ENCODE assay signal across 8 mouse cellular contexts in the genomic region with DNA sequence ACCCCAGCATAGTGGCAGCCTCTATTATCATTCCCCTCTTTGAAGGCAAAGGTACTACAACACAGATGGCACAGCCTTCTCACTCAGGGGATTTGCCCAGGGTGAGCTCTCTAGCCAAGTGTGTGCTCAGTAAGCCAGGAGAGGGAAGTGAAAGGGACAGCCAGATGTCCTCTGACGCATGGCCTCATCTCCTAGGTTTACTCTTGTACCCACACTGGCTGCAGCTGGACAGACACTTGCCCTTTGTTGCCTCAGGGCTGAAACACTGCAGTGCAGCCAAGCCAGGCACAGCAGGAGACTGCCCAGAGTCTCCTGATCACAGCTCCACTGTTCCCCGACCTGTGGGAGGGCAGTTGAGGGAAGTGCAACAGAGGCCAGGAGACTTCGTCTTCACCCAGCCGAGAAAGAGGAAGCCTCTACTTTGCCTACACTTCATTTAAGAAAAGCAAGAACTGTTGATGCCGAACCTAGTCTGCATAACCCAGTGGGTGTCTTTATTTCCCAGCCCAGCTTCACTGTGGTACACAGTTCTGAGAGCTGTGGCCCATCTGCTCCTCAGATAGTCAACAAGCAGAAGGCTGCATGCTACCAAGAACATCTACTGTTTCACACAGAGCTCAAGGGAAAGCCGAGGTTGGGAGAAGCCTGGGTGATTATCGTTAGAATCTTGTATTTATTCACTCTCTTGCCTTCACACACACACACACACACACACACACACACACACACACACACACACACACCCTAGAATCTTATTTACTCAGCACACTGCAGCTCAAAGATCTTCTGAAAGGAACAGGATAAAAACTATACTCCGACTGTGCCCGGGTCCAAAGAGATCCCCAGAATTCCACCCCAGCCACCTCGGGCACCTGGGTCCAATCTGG. TPM values are rescaled to one million over a fixed set of nuclear protein-coding genes. Genes with fewer than 3 reads are reported as not detected.
DNase-seq lines count a peak whose midpoint lies in the region; ATAC-seq and TF ChIP-seq lines count a peak whose summit lies in the region.

No protein-coding gene starts in this region.

- H3K9me3 ChIP-seq in lung, embryonic 15.5 days, result no peaks in the 10 kb centered on the region
- no peaks in the 10 kb centered on the region for H3K9me3 ChIP-seq in liver, embryonic 15.5 days (replicated peaks)

- H3K4me2 ChIP-seq in lung, embryonic 15.5 days, result no peak overlapping the region
- H3K4me2 ChIP-seq in liver, embryonic 15.5 days, result peak overlapping the region; percentile 25

- peak overlapping the region; percentile 22; the same call in 1 of the 2 replicates for H3K27ac ChIP-seq in lung, embryonic 15.5 days
- peak overlapping the region; percentile 65 for H3K27ac ChIP-seq in liver, embryonic 15.5 days (replicated peaks)

- H3K4me3 ChIP-seq in lung, embryonic 15.5 days, result no peak overlapping the region
- no peak overlapping the region for H3K4me3 ChIP-seq in liver, embryonic 15.5 days (replicated peaks)

- H3K9ac ChIP-seq in lung, embryonic 15.5 days, result no peak overlapping the region
- no peak overlapping the region for H3K9ac ChIP-seq in liver, embryonic 15.5 days

- TF ChIP-seq CTCF in brain, embryonic 14.5 days (IDR thresholded peaks at IDR 0.05; ENCODE audit: borderline replicate concordance, extremely low read depth, insufficient read depth, insufficient read length), result no peak

- H3K4me1 ChIP-seq in lung, embryonic 15.5 days, result peaks cover 45% of the 10 kb centered on the region
- peaks cover 60% of the 10 kb centered on the region for H3K4me1 ChIP-seq in liver, embryonic 15.5 days (replicated peaks)

- H3K27me3 ChIP-seq in lung, embryonic 15.5 days, result no peaks in the 10 kb centered on the region
- no peaks in the 10 kb centered on the region for H3K27me3 ChIP-seq in liver, embryonic 15.5 days

- no peak for TF ChIP-seq POLR2A in brain, embryonic 14.5 days (IDR thresholded peaks at IDR 0.05; ENCODE audit: borderline replicate concordance, extremely low read depth, insufficient read depth, insufficient read length, poor library complexity, severe bottlenecking)

- no peak for ATAC-seq in lung, embryonic 15.5 days (ENCODE audit: borderline replicate concordance, extremely low read depth, low FRiP score, low TSS enrichment)
- peak; percentile 73 for ATAC-seq in granulocyte monocyte progenitor cell, adult 5-6 weeks (replicated peaks; ENCODE audit: poor library complexity, severe bottlenecking)
- ATAC-seq in liver, embryonic 15.5 days (ENCODE audit: insufficient read depth), result peak; percentile 45; the same call in 1 of the 2 replicates

- H3K36me3 ChIP-seq in lung, embryonic 15.5 days, result no peaks in the 10 kb centered on the region
- no peaks in the 10 kb centered on the region for H3K36me3 ChIP-seq in liver, embryonic 15.5 days (replicated peaks)

- WGBS in lung, embryonic 15.5 days, result 49% methylated on average over 10 of the region's 10 CpGs
- 25% methylated on average over 10 of the region's 10 CpGs for WGBS in liver, embryonic 15.5 days (ENCODE audit: insufficient replicate concordance)

- DNase-seq in lung, postnatal 10 days, result no peak
- peak; percentile 58 for DNase-seq in brain, embryonic 14.5 days (ENCODE audit: low read depth)
- DNase-seq in kidney, adult 9 months, result peak; percentile 78
- DNase-seq in spleen, postnatal 10 days (ENCODE audit: low spot score in 2 of 2), result peak; percentile 45 to 56
- DNase-seq in thymus, postnatal 0 days (ENCODE audit: low spot score), result no peak

RNA-seq across cellular contexts. Expression of a gene that starts 36.4 kb away (rescaled TPM):
- 16.6 and 17.7 TPM in 2 replicates for polyA plus RNA-seq in lung, embryonic 15.5 days (2015; fragmentation: Nextera tagmentation; extraction: Ambion mirVana)
- polyA plus RNA-seq in brain, embryonic 14.5 days (2012; rRNA removed), result 35.9 and 36.8 TPM in 2 replicates
- total RNA-seq in granulocyte monocyte progenitor cell, adult 5-6 weeks (2014; fragmentation: Nextera tagmentation), result 24.9 and 27.7 TPM in 2 replicates
- 38.6 and 43.6 TPM in 2 replicates for total RNA-seq in granulocyte monocyte progenitor cell, adult 5-6 weeks (2017)
- polyA plus RNA-seq in liver, embryonic 15.5 days (2015; fragmentation: Nextera tagmentation; extraction: Ambion mirVana), result 3.9 and 4.7 TPM in 2 replicates
- polyA plus RNA-seq in thymus, postnatal 0 days (2015; fragmentation: Nextera tagmentation; extraction: Ambion mirVana), result 44.7 and 46.1 TPM in 2 replicates

Comparison
In these comparisons a context has a peak if more than half of its experiments do, and no peak if none do; other contexts are left out.
1. DNase-seq: peak in brain, embryonic 14.5 days (single experiment), kidney, adult 9 months (single experiment) and spleen, postnatal 10 days (2 of 2); none in lung, postnatal 10 days (single experiment) and thymus, postnatal 0 days (single experiment).